In the genomic region with DNA sequence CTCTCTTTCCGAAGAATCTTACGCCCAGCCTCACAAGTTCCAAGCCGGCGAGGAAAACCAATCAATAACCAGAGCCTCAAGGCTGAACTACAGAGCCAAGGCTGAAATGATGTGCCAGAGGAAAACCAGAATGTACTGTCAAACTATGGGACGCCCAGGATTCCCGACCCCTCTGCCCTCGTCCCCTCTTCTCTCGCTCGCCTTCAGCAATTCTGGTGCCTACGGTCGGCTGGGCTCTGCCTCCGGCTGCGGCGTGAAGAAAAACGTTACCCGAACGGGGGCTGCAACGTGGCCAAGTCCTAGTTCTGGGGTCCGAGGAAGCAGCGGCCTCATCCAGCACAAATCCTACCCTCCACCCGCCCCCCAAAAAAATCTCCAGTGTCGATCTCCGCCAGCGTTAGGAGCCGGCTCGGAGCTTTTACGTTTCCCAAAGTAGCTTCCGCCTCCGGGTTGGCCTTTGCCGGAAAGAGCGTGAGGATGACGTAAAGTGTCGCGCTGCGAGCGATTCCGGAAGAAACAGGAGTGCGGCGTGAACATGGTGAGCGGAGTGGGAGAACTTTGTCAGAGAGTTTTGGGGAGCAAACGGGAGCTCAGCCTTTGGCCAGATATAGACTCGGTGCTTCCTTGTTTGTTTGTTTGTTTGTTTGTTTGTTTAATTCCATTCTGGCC, we compare ENCODE assay signal across 8 mouse cellular contexts. TPM values are rescaled to one million over a fixed set of nuclear protein-coding genes. Genes with fewer than 3 reads are reported as not detected.
A peak's percentile ranks its signal among the peaks of the same experiment; 100 is the strongest.
DNase-seq lines count a peak whose midpoint lies in the region; ATAC-seq lines count a peak whose summit lies in the region.

Gene Fcf1 (plus strand): TSS at position 470 of the 669 bp plus-strand sequence.
Gene Arel1 (minus strand): TSS at position 473 of the 669 bp plus-strand sequence.

- no peaks in the 10 kb centered on the region for H3K27me3 ChIP-seq in intestine, embryonic 14.5 days (replicated peaks; ENCODE audit: control insufficient read depth, insufficient read depth, low read length)

- H3K9ac ChIP-seq in intestine, embryonic 14.5 days (ENCODE audit: low read length), result peak within 1 kb of the TSS; percentile 67

- under 1% methylated on average over 42 of the region's 42 CpGs for WGBS in intestine, embryonic 14.5 days

- 0 out of 2 replicates have a peak within 1 kb of the TSS, but pooled peaks have one; percentile 34 for H3K27ac ChIP-seq in intestine, embryonic 14.5 days (ENCODE audit: low read depth)

- peak within 1 kb of the TSS; percentile 71 for H3K4me3 ChIP-seq in intestine, embryonic 14.5 days (ENCODE audit: low read depth, low read length)

- peak within 1 kb of the TSS; percentile 93 for H3K4me2 ChIP-seq in intestine, embryonic 14.5 days (ENCODE audit: low read length)

- peak; percentile 90 to 96 for DNase-seq in adrenal gland, adult (ENCODE audit: inconsistent age in 2 of 2, low spot score in 1 of 2)
- peak; percentile 96 for DNase-seq in embryo, embryonic 10.5 days (ENCODE audit: low spot score)
- peak; percentile 84 for DNase-seq in gastrocnemius, postnatal 25 days
- peak; percentile 91 for DNase-seq in intestine, embryonic 14.5 days (ENCODE audit: low spot score)
- peak; percentile 94 for DNase-seq in left cerebral cortex, postnatal 14 days (ENCODE audit: low spot score in 2 of 2)
- DNase-seq in mesoderm, embryonic 11.5 days (ENCODE audit: low read depth, low spot score), result peak; percentile 95
- peak; percentile 89 to 91 for DNase-seq in right cerebral cortex, postnatal 36 days (ENCODE audit: low spot score in 2 of 2)
- DNase-seq in yolk sac, embryonic 10.5 days (ENCODE audit: low spot score), result peak; percentile 84

- peaks cover 30% of the 10 kb centered on the region for H3K36me3 ChIP-seq in intestine, embryonic 14.5 days (ENCODE audit: control insufficient read depth, insufficient read depth, low read length)

- intact Hi-C loops in left cerebral cortex, postnatal 14 days (cut with DNase I), result loop anchor here (5.0 to 10.0 kb wide), 3 partner anchors 98 to 334 kb away; no protein-coding TSS in a partner anchor

- H3K9me3 ChIP-seq in intestine, embryonic 14.5 days (ENCODE audit: control insufficient read depth, low read length), result no peaks in the 10 kb centered on the region

- peak; percentile 84 for ATAC-seq in intestine, embryonic 14.5 days (replicated peaks; ENCODE audit: low FRiP score, low TSS enrichment, low read depth)

- peaks cover 9% of the 10 kb centered on the region for H3K4me1 ChIP-seq in intestine, embryonic 14.5 days (replicated peaks; ENCODE audit: control insufficient read depth, insufficient read depth, low read length)

RNA-seq across cellular contexts. Expression of gene Fcf1, which starts in this region (rescaled TPM):
- total RNA-seq in gastrocnemius, postnatal 25 days (2021), result 10 to 100 TPM; 26.7 to 27.0 TPM
- polyA plus RNA-seq in intestine, embryonic 14.5 days (2014; fragmentation: Nextera tagmentation; extraction: Ambion mirVana), result 144 and 149 TPM in 2 replicates
- 10 to 100 TPM; 24.0 to 25.1 TPM for total RNA-seq in left cerebral cortex, postnatal 14 days (2021)

RNA-seq across cellular contexts. Expression of gene Arel1, which starts in this region (rescaled TPM):
- 10 to 100 TPM; 16.6 to 18.9 TPM for total RNA-seq in gastrocnemius, postnatal 25 days (2021)
- polyA plus RNA-seq in intestine, embryonic 14.5 days (2014; fragmentation: Nextera tagmentation; extraction: Ambion mirVana), result 13.5 TPM in 2 replicates
- total RNA-seq in left cerebral cortex, postnatal 14 days (2021), result 100 to 1,000 TPM; 103 to 106 TPM

Comparison
In these comparisons a context has a peak if more than half of its experiments do, and no peak if none do; other contexts are left out.
1. Peak in every context shown above with its lines: DNase-seq, ATAC-seq, H3K4me3 ChIP-seq and H3K27ac ChIP-seq.
2. RNA of gene Arel1 (total RNA-seq): 103 to 106 TPM in left cerebral cortex, postnatal 14 days; 16.6 to 18.9 TPM in gastrocnemius, postnatal 25 days; every median in the first group is over 4 times any median in the second.